Mouse (Mus musculus) ES-E14 (cell line): ENCODE data around the gene Slc38a3. TPM values are rescaled to one million over a fixed set of nuclear protein-coding genes. Genes with fewer than 3 reads are reported as not detected.

Experiments
- DNase-seq: peaks from one replicate; pipeline ENCODE4 v3.0.0-alpha.2; 2013; ENCODE audit warnings: low read depth, low spot score
- H3K27ac ChIP-seq: 2 replicates; pipeline ENCODE4 v1.5.1; 2012; ENCODE audit warnings: low read depth, mild to moderate bottlenecking, low read length, moderate library complexity, mixed read lengths; ENCODE audit not compliant: poor library complexity, insufficient read depth, severe bottlenecking
- H3K36me3 ChIP-seq: 2 replicates; pipeline ENCODE4 v1.6.1; 2012; ENCODE audit warnings: mild to moderate bottlenecking, low read length, moderate library complexity, mixed read lengths; ENCODE audit not compliant: control insufficient read depth, poor library complexity, insufficient read depth, severe bottlenecking
- H3K4me1 ChIP-seq, 2 experiments: fragments of 150-350 bp in 1 of 2; sonication (generic) in 1 of 2; 2 replicates each; pipeline ENCODE4 v1.6.1; 2012; ENCODE audit warnings: low read length in 2 of 2, mild to moderate bottlenecking in 1 of 2, mixed read lengths in 1 of 2; ENCODE audit not compliant: control insufficient read depth in 2 of 2, insufficient read depth in 2 of 2, poor library complexity in 1 of 2
- H3K4me3 ChIP-seq, 2 experiments: fragments of 150-350 bp in 1 of 2; sonication (generic) in 1 of 2; 2 replicates each; pipeline ENCODE4 v1.5.1; 2012; ENCODE audit warnings: low read length in 2 of 2, low read depth in 1 of 2, mild to moderate bottlenecking in 1 of 2, mixed read lengths in 1 of 2; ENCODE audit not compliant: insufficient read depth in 1 of 2, poor library complexity in 1 of 2, severe bottlenecking in 1 of 2
- H3K9ac ChIP-seq: 2 replicates; pipeline ENCODE4 v1.6.1; 2012; ENCODE audit warnings: low read depth, mild to moderate bottlenecking, low read length, mixed read lengths; ENCODE audit not compliant: poor library complexity, insufficient read depth, severe bottlenecking
- H3K9me3 ChIP-seq: fragments of 150-350 bp; sonication (generic); 2 replicates; pipeline ENCODE4 v1.6.1; 2012; ENCODE audit warnings: low read depth, mild to moderate bottlenecking, low read length; ENCODE audit not compliant: control insufficient read depth, insufficient read depth
- CHD2 ChIP-seq: IDR thresholded peaks from 2 replicates; pipeline ENCODE4 v1.6.1; 2014; ENCODE audit warnings: mild to moderate bottlenecking, low read depth, low read length, inconsistent platforms
- HCFC1 ChIP-seq: IDR thresholded peaks from 2 replicates; pipeline ENCODE4 v1.6.1; 2012; ENCODE audit warnings: low read length, inconsistent platforms, borderline replicate concordance; ENCODE audit not compliant: insufficient read depth
- MAFK ChIP-seq: IDR thresholded peaks from 2 replicates; pipeline ENCODE4 v1.6.1; 2014; ENCODE audit warnings: mild to moderate bottlenecking, low read depth, low read length, inconsistent platforms; ENCODE audit not compliant: insufficient read depth
- ZC3H11A ChIP-seq: IDR thresholded peaks from 2 replicates; pipeline ENCODE4 v1.6.1; 2012; ENCODE audit warnings: low read depth, mild to moderate bottlenecking, inconsistent platforms, low read length, borderline replicate concordance
- ZNF384 ChIP-seq: IDR thresholded peaks from 2 replicates; pipeline ENCODE4 v1.6.1; 2012; ENCODE audit warnings: low read depth, low read length, inconsistent platforms
- in situ Hi-C, 2 experiments: fragments of 600-800 bp; cut with MboI; formaldehyde crosslinking; loops; one replicate each; pipeline ENCODE4 v1.15.1; 2025; ENCODE audit warnings: low sequenced_read_pairs in 2 of 2, inconsistent platforms in 1 of 2; ENCODE audit not compliant: unreplicated experiment in 2 of 2
- total RNA-seq: library from RNA; depleted of rRNA; stranded (reverse); fragments of 300-350 nt; gene quantifications from 2 replicates; pipeline ENCODE4 v1.2.3, GENCODE M21; 2012

Gene Slc38a3
- total RNA-seq, 1 experiment, result 2.9 TPM

DNA sequence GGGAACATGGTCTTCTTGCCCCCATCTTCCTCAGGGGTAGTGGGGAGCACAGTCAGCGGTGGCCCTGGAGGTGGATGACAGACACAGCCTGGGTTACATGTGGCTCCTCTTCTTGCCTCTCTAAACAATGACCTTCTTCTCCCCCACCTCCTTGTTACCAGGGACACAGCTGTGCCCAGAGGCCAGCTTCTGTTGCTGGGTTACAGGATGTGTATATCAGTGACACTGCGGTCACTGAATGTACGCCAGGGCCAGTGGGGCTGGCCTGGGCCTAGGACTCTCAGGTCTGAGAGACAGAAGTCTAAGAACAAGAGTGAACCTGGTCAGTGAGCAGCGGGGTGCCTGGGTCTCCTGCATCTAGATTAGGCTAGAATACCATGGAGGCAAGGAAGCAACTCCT is 54.3 kb downstream of the Slc38a3 start:
- H3K4me1 ChIP-seq, result peaks cover 1 to 18% of the 10 kb centered on the region in 2 experiments; a peak in 3 of 4 replicates
- no peak overlapping the region for H3K27ac ChIP-seq
- in situ Hi-C loops, result no loop called here

GRCm38 (mm10) chr9:107612945-107613569 is 56.3 kb downstream of the Slc38a3 start:
- in situ Hi-C loops, result no loop called here
- no peaks in the 10 kb centered on the region for H3K9me3 ChIP-seq
- no peak overlapping the region for H3K9ac ChIP-seq
- TF ChIP-seq MAFK, result no peak
- TF ChIP-seq ZC3H11A, result no peak
- no peak for DNase-seq
- peaks cover 29% of the 10 kb centered on the region for H3K36me3 ChIP-seq
- 0 out of 4 replicates have a peak overlapping the region, but pooled peaks of 1 of the 2 experiments have one; percentile 15 for H3K4me3 ChIP-seq
- peaks cover 1 to 32% of the 10 kb centered on the region in 2 experiments; a peak in 3 of 4 replicates for H3K4me1 ChIP-seq
- H3K27ac ChIP-seq, result no peak overlapping the region; the same call in 1 of the 2 replicates

More for the DNA sequence above, 54.3 kb downstream of the Slc38a3 start:
- no peak for DNase-seq
- no peak overlapping the region for H3K9ac ChIP-seq
- no peaks in the 10 kb centered on the region for H3K9me3 ChIP-seq
- TF ChIP-seq CHD2 (no peak), ZC3H11A (no peak), HCFC1 (no peak), ZNF384 (no peak), MAFK (no peak)
- H3K36me3 ChIP-seq, result peaks cover 48% of the 10 kb centered on the region
- no peak overlapping the region for H3K4me3 ChIP-seq

DNA sequence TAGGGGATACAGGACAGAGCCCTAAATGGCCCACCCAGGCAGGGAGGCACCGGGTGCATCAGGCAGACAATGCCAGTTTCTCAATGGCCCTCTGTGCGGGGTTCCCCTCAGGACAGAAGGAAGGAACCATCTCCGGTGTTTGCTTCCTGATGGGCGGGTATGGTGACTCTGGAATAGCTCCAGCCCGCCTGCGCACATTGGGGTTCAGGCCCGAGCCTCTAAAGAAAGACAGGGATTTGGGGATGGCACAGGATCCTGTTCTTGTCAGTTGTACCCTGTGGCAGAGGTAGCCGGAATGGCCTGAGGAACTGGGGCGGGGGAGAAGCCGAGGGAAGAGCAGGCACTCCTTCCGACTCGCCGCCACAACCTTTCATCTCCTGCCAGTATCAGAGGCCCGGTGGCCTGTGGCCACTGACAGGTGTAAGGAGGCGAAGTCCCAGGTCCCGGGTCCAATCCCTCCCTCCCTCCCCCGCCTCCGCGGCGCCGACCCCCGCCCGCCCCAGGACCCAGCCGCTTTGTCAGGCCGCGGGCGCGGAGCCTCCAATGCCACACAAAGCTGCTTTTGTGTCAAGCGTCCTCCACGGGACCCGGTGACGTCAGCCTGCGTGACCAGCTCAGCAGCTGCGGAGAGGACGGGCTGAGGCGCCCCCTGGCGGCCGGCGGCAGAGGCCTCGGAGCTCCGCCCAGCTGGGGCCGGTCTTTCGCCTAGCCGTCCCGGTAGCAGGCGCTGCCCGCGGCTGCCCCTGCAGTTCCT is 57.0 kb downstream of the Slc38a3 start:
- no peaks in the 10 kb centered on the region for H3K9me3 ChIP-seq
- H3K4me1 ChIP-seq, result peaks cover 2 to 32% of the 10 kb centered on the region in 2 experiments; a peak in 3 of 4 replicates
- TF ChIP-seq ZNF384 (no peak), MAFK (0 out of 2 replicates have a peak, but pooled peaks have one; percentile 20)
- H3K4me3 ChIP-seq, result peak overlapping the region; percentile 51 to 59
- H3K36me3 ChIP-seq, result peaks cover 26% of the 10 kb centered on the region
- H3K27ac ChIP-seq, result no peak overlapping the region
- in situ Hi-C loops, result no loop called here
- H3K9ac ChIP-seq, result peak overlapping the region; percentile 65
- DNase-seq, result peak; percentile 87

- H3K36me3 ChIP-seq, result peaks cover 21% of the 10 kb centered on the region
- in situ Hi-C loops, result no loop called here
- 0 out of 2 replicates have a peak overlapping the region, but pooled peaks have one; percentile 65 for H3K9ac ChIP-seq
- H3K4me1 ChIP-seq, result peaks cover 4 to 38% of the 10 kb centered on the region in 2 experiments; a peak in 3 of 4 replicates
- H3K9me3 ChIP-seq, result no peaks in the 10 kb centered on the region
- no peak for DNase-seq
- peak overlapping the region; percentile 51 to 59; a peak in 2 of 4 replicates for H3K4me3 ChIP-seq
- no peak for TF ChIP-seq HCFC1
- no peak for TF ChIP-seq ZC3H11A
- no peak for TF ChIP-seq ZNF384
- TF ChIP-seq CHD2, result no peak
- TF ChIP-seq MAFK, result no peak
- H3K27ac ChIP-seq, result no peak overlapping the region
Observed at GRCm38 (mm10) chr9:107611456-107612190, 57.7 kb downstream of the Slc38a3 start.
